Mouse (Mus musculus) CH12.LX (cell line): Measurements from ENCODE around the gene Tmem138. TPM values are rescaled to one million over a fixed set of nuclear protein-coding genes. Genes with fewer than 3 reads are reported as not detected.

Experiments used
- DNase-seq: peaks from one replicate; pipeline ENCODE4 v3.0.0-alpha.2; 2013; ENCODE audit errors: extremely low read depth
- H3K27ac ChIP-seq: 2 replicates; pipeline ENCODE4 v1.5.1; 2012; ENCODE audit warnings: low read depth, mild to moderate bottlenecking, control low read depth, moderate library complexity; ENCODE audit not compliant: insufficient read depth
- H3K27me3 ChIP-seq: replicated peaks from 2 replicates; pipeline ENCODE3; 2012; ENCODE audit warnings: inconsistent platforms
- H3K36me3 ChIP-seq, 2 experiments: replicated peaks in 1 of 2; 2 replicates each; pipeline versions ENCODE3 to v1.6.1; 2012; ENCODE audit warnings: inconsistent platforms in 1 of 2, low read length in 1 of 2, mild to moderate bottlenecking in 1 of 2, mixed read lengths in 1 of 2, moderate library complexity in 1 of 2; ENCODE audit not compliant: control insufficient read depth in 1 of 2, insufficient read depth in 1 of 2
- H3K4me1 ChIP-seq, 2 experiments: 2 replicates each; pipeline ENCODE4 v1.6.1; 2012; ENCODE audit warnings: inconsistent platforms in 1 of 2, moderate library complexity in 1 of 2; ENCODE audit not compliant: insufficient read depth in 2 of 2, control insufficient read depth in 1 of 2
- H3K4me2 ChIP-seq: 2 replicates; pipeline ENCODE4 v1.6.1; 2012; ENCODE audit warnings: low read depth, mild to moderate bottlenecking, control low read depth; ENCODE audit not compliant: poor library complexity, insufficient read depth, severe bottlenecking
- H3K4me3 ChIP-seq, 3 experiments: fragments of 150-350 bp in 1 of 3; sonication (generic) in 1 of 3; replicated peaks in 1 of 3; 2 replicates each; pipeline versions ENCODE3 to v1.5.1; 2011 to 2012; ENCODE audit warnings: low read depth in 2 of 3, low read length in 2 of 3, mild to moderate bottlenecking in 2 of 3, moderate library complexity in 2 of 3, control low read depth in 1 of 3, improper control_type of control experiment in 1 of 3, inconsistent platforms in 1 of 3, mixed read lengths in 1 of 3; ENCODE audit not compliant: poor library complexity in 1 of 3
- H3K79me2 ChIP-seq: replicated peaks from 2 replicates; pipeline ENCODE4 v1.6.1; 2012; ENCODE audit warnings: mild to moderate bottlenecking, moderate library complexity; ENCODE audit not compliant: control insufficient read depth, poor library complexity, insufficient read depth, severe bottlenecking; ENCODE audit errors: extremely low read depth
- H3K9ac ChIP-seq: 2 replicates; pipeline ENCODE4 v1.6.1; 2012; ENCODE audit warnings: low read depth, mild to moderate bottlenecking, control low read depth, moderate library complexity; ENCODE audit not compliant: insufficient read depth
- H3K9me3 ChIP-seq: replicated peaks from 2 replicates; pipeline ENCODE3; 2012; ENCODE audit warnings: low read length, inconsistent platforms, mixed read lengths
- BHLHE40 ChIP-seq: IDR thresholded peaks from 2 replicates; pipeline ENCODE4 v1.6.1; 2011; ENCODE audit warnings: mild to moderate bottlenecking, low read depth, low read length, improper control_type of control experiment
- CHD2 ChIP-seq: IDR thresholded peaks from 2 replicates; pipeline ENCODE4 v1.6.1; 2011; ENCODE audit warnings: low read length, improper control_type of control experiment
- CTCF ChIP-seq, 2 experiments: IDR thresholded peaks in 1 of 2; conservative IDR thresholded peaks in 1 of 2; 2 replicates each; pipeline ENCODE4 v1.5.1; 2011 to 2012; ENCODE audit warnings: low read depth in 2 of 2, low read length in 2 of 2, improper control_type of control experiment in 1 of 2, inconsistent platforms in 1 of 2, mild to moderate bottlenecking in 1 of 2, moderate library complexity in 1 of 2
- E2F4 ChIP-seq: IDR thresholded peaks from 2 replicates; pipeline ENCODE4 v1.6.1; 2011; ENCODE audit warnings: low read depth, low read length, improper control_type of control experiment; ENCODE audit not compliant: insufficient replicate concordance
- ELF1 ChIP-seq: IDR thresholded peaks from 2 replicates; pipeline ENCODE4 v1.6.1; 2014; ENCODE audit warnings: low read depth, mild to moderate bottlenecking, inconsistent platforms, low read length, improper control_type of control experiment
- EP300 ChIP-seq: IDR thresholded peaks from 2 replicates; pipeline ENCODE4 v1.6.1; 2011; ENCODE audit warnings: low read length, improper control_type of control experiment
- ETS1 ChIP-seq: conservative IDR thresholded peaks from 2 replicates; pipeline ENCODE4 v1.6.1; 2012; ENCODE audit warnings: low read depth, mild to moderate bottlenecking, inconsistent platforms, low read length, improper control_type of control experiment, moderate library complexity
- HCFC1 ChIP-seq: IDR thresholded peaks from 2 replicates; pipeline ENCODE4 v1.6.1; 2012; ENCODE audit warnings: low read depth, mild to moderate bottlenecking, inconsistent platforms, low read length, improper control_type of control experiment
- IRF4 ChIP-seq: IDR thresholded peaks from 2 replicates; pipeline ENCODE4 v1.6.1; 2014; ENCODE audit warnings: low read depth, mild to moderate bottlenecking, inconsistent platforms, low read length, improper control_type of control experiment
- JUN ChIP-seq: IDR thresholded peaks from 2 replicates; pipeline ENCODE4 v1.6.1; 2011; ENCODE audit warnings: low read depth, mild to moderate bottlenecking, low read length, improper control_type of control experiment, moderate library complexity; ENCODE audit not compliant: insufficient read depth
- JUND ChIP-seq: conservative IDR thresholded peaks from 2 replicates; pipeline ENCODE4 v1.6.1; 2011; ENCODE audit warnings: low read depth, low read length, improper control_type of control experiment
- MAFK ChIP-seq: IDR thresholded peaks from 2 replicates; pipeline ENCODE4 v1.6.1; 2011; ENCODE audit warnings: low read length, improper control_type of control experiment; ENCODE audit not compliant: insufficient replicate concordance
- MAX ChIP-seq: IDR thresholded peaks from 2 replicates; pipeline ENCODE4 v1.6.1; 2011; ENCODE audit warnings: low read length, improper control_type of control experiment
- MAZ ChIP-seq: IDR thresholded peaks from 2 replicates; pipeline ENCODE4 v1.6.1; 2012; ENCODE audit warnings: low read depth, mild to moderate bottlenecking, inconsistent platforms, low read length, improper control_type of control experiment, moderate library complexity
- MEF2A ChIP-seq: IDR thresholded peaks from 2 replicates; pipeline ENCODE4 v1.6.1; 2014; ENCODE audit warnings: low read depth, mild to moderate bottlenecking, inconsistent platforms, low read length, improper control_type of control experiment, borderline replicate concordance
- NELFE ChIP-seq: IDR thresholded peaks from 2 replicates; pipeline ENCODE4 v1.6.1; 2011; ENCODE audit warnings: low read depth, low read length, improper control_type of control experiment
- POLR2A ChIP-seq: IDR thresholded peaks from 2 replicates; pipeline ENCODE4 v1.6.1; 2011; ENCODE audit warnings: low read depth, mild to moderate bottlenecking, improper control_type of control experiment, low read length
- POLR2AphosphoS2 ChIP-seq: IDR thresholded peaks from 2 replicates; pipeline ENCODE4 v1.6.1; 2011; ENCODE audit warnings: low read depth, low read length, improper control_type of control experiment
- RCOR1 ChIP-seq: conservative IDR thresholded peaks from 2 replicates; pipeline ENCODE4 v1.6.1; 2012; ENCODE audit warnings: low read depth, mild to moderate bottlenecking, inconsistent platforms, low read length, improper control_type of control experiment
- SIN3A ChIP-seq: IDR thresholded peaks from 2 replicates; pipeline ENCODE4 v1.6.1; 2012; ENCODE audit warnings: low read length, improper control_type of control experiment, inconsistent platforms
- TBP ChIP-seq: conservative IDR thresholded peaks from 2 replicates; pipeline ENCODE4 v1.6.1; 2011; ENCODE audit warnings: low read depth, low read length, improper control_type of control experiment
- TCF12 ChIP-seq: IDR thresholded peaks from 2 replicates; pipeline ENCODE4 v1.6.1; 2014; ENCODE audit warnings: low read depth, mild to moderate bottlenecking, inconsistent platforms, low read length, improper control_type of control experiment
- USF1 ChIP-seq: IDR thresholded peaks from 2 replicates; pipeline ENCODE4 v1.6.1; 2014; ENCODE audit warnings: low read depth, mild to moderate bottlenecking, inconsistent platforms, low read length, improper control_type of control experiment
- ZKSCAN1 ChIP-seq: IDR thresholded peaks from 2 replicates; pipeline ENCODE4 v1.6.1; 2012; ENCODE audit warnings: low read depth, inconsistent platforms, low read length, improper control_type of control experiment, borderline replicate concordance
- ZMIZ1 ChIP-seq: IDR thresholded peaks from 2 replicates; pipeline ENCODE4 v1.6.1; 2012; ENCODE audit warnings: low read depth, mild to moderate bottlenecking, inconsistent platforms, low read length, improper control_type of control experiment
- dilution Hi-C: fragments of 300-500 bp; cut with MboI; formaldehyde crosslinking; loops from 2 replicates; pipeline ENCODE4 v1.14.3; 2020; ENCODE audit warnings: low sequenced_read_pairs; ENCODE audit not compliant: extremely low pct_unique_long_range_greater_than_20kb, extremely low pct_ligation_motif_present
- in situ Hi-C: fragments of 300-500 bp; cut with MboI; formaldehyde crosslinking; loops from 3 replicates; pipeline ENCODE4 v1.14.3; 2019; ENCODE audit warnings: low sequenced_read_pairs, low pct_ligation_motif_present, low pct_unique_long_range_greater_than_20kb, mixed read lengths
- polyA plus RNA-seq: library from polyadenylated mRNA; unstranded; fragments of >175 nt; gene quantifications from 2 replicates; pipeline ENCODE4 v1.2.1, GENCODE M21; 2012; ENCODE audit warnings: low read depth; ENCODE audit not compliant: insufficient read length
- total RNA-seq, 2 experiments: library from RNA; depleted of rRNA; stranded (reverse); fragments of 300-350 nt in 1 of 2; fragments of >200 nt in 1 of 2; gene quantifications; 2 replicates each; pipeline ENCODE4 v1.2.3; 2012 to 2014

Tmem138 gene
- total and polyA plus RNA-seq, 3 experiments = 14.0 to 30.9 (median 14.7) TPM

GRCm38 (mm10) chr19:10587231-10587630, 10.1 kb upstream of the Tmem138 start:
- H3K4me1 ChIP-seq = peaks cover 28 to 68% of the 10 kb centered on the region in 2 experiments
- in situ Hi-C loops = no loop called here
- no peak for DNase-seq
- H3K79me2 ChIP-seq = peaks cover 24% of the 10 kb centered on the region
- H3K27ac ChIP-seq = no peak overlapping the region
- no peak overlapping the region for H3K4me3 ChIP-seq
- H3K4me2 ChIP-seq = no peak overlapping the region
- peaks cover 47 to 78% of the 10 kb centered on the region in 2 experiments for H3K36me3 ChIP-seq
- dilution Hi-C loops = no loop called here
- H3K9me3 ChIP-seq = no peaks in the 10 kb centered on the region
- H3K9ac ChIP-seq = no peak overlapping the region
- H3K27me3 ChIP-seq = no peaks in the 10 kb centered on the region
- TF ChIP-seq USF1 (no peak), BHLHE40 (no peak), CTCF (conservative IDR thresholded peaks at IDR 0.05 in 1 of 2, IDR thresholded peaks at IDR 0.05 in 1 of 2; ENCODE audit: low read depth in 2 of 2, low read length in 2 of 2) (no peak), ZKSCAN1 (no peak), MAFK (no peak), MEF2A (no peak), POLR2AphosphoS2 (no peak), IRF4 (no peak), EP300 (no peak), CHD2 (no peak), E2F4 (no peak), RCOR1 (no peak), NELFE (no peak), TCF12 (no peak), ZMIZ1 (no peak), JUN (no peak), MAZ (no peak), ETS1 (no peak)
- TF ChIP-seq, all 38 proteins: peak for 0

GRCm38 (mm10) chr19:10585112-10585511, 8.0 kb upstream of the Tmem138 start:
- Histone ChIP-seq H3K27me3 (no peaks in the 10 kb centered on the region), H3K27ac (0 out of 2 replicates have a peak overlapping the region, but pooled peaks have one; percentile 6), H3K9me3 (no peaks in the 10 kb centered on the region), H3K79me2 (peaks cover 29% of the 10 kb centered on the region), H3K36me3 (peaks cover 30 to 72% of the 10 kb centered on the region in 2 experiments), H3K9ac (no peak overlapping the region), H3K4me1 (peaks cover 30 to 57% of the 10 kb centered on the region in 2 experiments)
- dilution Hi-C loops = no loop called here
- TF ChIP-seq TCF12 (peak; percentile 99), ZMIZ1 (no peak), RCOR1 (peak; percentile 56; the same call in 1 of the 2 replicates), JUND (no peak), MAX (0 out of 2 replicates have a peak, but pooled peaks have one; percentile 22), ETS1 (peak; percentile 76), SIN3A (peak; percentile 65), ELF1 (no peak), MAFK (0 out of 2 replicates have a peak, but pooled peaks have one; percentile 51), HCFC1 (no peak), IRF4 (peak; percentile 90), BHLHE40 (peak; percentile 83), TBP (no peak), USF1 (no peak), POLR2A (peak; percentile 31; the same call in 1 of the 2 replicates), MEF2A (peak; percentile 70), EP300 (peak; percentile 77), CTCF (conservative IDR thresholded peaks at IDR 0.05 in 1 of 2, IDR thresholded peaks at IDR 0.05 in 1 of 2; ENCODE audit: low read depth in 2 of 2, low read length in 2 of 2) (no peak), CHD2 (no peak), ZKSCAN1 (no peak)
- TF ChIP-seq, all 38 proteins: peak for 11
- Histone ChIP-seq H3K4me3 (peak overlapping the region in 2 of 3 experiments; percentile 2 to 37), H3K4me2 (peak overlapping the region; percentile 76)
- peak; percentile 61 for DNase-seq
- in situ Hi-C loops = no loop called here
